Mouse (Mus musculus) G1E-ER4 (cell line): Measurements from ENCODE around the gene Htr5a. TPM values are rescaled to one million over a fixed set of nuclear protein-coding genes. Genes with fewer than 3 reads are reported as not detected.

Source experiments
- GATA1 ChIP-seq: IDR thresholded peaks from one replicate; pipeline ENCODE4 v1.8.0; 2012; ENCODE audit warnings: low read length, inconsistent platforms
- polyA plus RNA-seq: library from polyadenylated mRNA; stranded (reverse); fragments of >175 nt; gene quantifications from 2 replicates; pipeline ENCODE4 v1.2.3, GENCODE M21; 2012

Htr5a gene
- polyA plus RNA-seq, 1 experiment: not detected

- TF ChIP-seq GATA1: no peak
Observed at GRCm38 (mm10) chr5:27874211-27874610, 32.3 kb downstream of the Htr5a start.

DNA sequence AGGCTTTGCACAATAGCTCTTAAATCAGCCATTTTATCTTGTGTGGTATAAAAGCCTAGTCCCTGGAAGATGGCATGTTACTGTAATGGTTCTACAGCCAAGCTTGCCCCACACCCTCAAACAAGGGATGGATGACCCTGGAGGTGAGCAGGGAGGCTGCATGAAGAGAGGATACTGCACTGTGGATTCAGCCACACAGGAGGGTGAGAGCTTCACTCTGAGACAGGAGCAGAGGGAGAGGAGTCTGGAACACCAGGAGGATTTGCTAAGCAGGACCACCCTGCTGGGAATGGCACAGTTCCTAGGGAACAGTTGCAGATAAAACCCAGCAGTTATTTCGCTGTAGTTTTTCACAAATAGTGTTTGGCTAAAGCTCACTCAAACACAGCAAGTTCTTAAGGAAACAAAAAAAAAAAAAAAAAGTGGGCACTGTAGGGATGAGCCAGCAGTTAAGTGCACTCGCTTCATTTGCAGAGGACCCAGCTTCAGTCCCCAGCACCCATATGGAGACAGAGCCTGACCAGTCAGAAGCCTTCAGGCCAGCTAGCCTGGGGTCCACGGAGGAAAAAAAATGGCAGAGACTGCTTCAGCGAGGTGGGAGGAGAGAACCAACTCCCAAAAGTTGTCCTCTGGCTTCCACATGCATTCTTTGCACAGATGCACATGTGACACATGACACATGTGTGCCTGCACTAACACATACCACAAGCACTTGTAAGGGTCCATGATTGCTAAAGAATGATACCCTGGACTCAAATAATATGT lies 33.6 kb downstream of the Htr5a start:
- TF ChIP-seq GATA1: no peak

GRCm38 (mm10) chr5:27878356-27878755 lies 36.4 kb downstream of the Htr5a start:
- TF ChIP-seq GATA1: no peak

GRCm38 (mm10) chr5:27879726-27880125 lies 37.8 kb downstream of the Htr5a start:
- no peak for TF ChIP-seq GATA1

DNA sequence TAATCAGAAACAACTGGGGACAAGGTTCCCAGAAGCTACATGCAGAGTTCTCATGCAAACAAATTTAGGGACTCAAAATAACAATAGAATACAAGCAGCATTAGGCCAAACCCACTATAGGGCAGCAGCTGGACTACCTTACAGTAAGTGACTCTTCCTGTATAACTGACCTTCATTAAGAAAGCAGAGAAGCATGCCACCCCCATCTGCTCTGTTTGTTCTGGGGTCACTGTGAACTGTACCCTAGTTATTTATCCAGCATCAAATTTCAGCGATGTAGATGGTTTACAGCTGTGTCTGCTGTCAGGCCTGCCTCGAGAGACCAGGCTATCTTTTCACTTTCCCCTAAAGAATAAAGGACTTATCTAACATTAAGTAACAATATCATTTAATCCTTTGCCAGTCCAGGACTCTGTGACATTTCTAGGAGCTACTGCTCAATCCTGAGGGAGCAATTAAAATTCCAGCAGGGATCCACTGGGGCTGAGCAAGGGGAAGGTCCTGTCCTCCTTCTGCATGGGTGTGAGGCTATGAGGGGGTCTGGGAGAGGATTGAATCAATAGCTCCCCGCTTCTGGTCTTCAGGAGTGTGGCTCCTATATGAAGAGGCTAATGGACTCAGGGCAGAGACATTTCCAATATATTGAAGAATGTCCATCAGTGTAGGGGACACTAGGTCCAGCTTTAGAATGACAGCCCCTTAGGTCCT lies 38.5 kb downstream of the Htr5a start:
- TF ChIP-seq GATA1: no peak

- TF ChIP-seq GATA1: no peak
Observed at GRCm38 (mm10) chr5:27881261-27881660, 39.3 kb downstream of the Htr5a start.

- TF ChIP-seq GATA1: no peak
Observed at GRCm38 (mm10) chr5:27888080-27888479, 46.1 kb downstream of the Htr5a start.

GRCm38 (mm10) chr5:27895961-27896360 lies 54.0 kb downstream of the Htr5a start:
- no peak for TF ChIP-seq GATA1

DNA sequence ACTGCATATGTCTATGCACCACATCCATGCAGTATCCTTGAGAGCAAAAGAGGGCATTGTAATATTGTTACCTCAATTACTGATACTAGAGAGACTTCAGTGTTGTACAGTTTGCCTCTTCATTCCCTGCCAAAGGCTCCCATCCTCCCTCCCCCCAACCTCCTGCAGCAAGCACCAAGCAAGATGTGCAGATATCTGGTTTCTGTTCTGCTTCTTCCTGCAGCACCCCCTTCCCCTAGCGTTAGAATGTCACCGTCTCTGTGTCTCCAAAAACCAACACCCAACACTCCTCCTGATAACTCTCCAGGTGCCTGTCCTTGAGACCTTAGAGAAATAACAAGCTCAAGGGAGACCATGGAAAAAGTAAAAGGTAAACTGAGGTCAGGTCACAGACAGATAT lies 57.8 kb downstream of the Htr5a start:
- TF ChIP-seq GATA1: no peak

DNA sequence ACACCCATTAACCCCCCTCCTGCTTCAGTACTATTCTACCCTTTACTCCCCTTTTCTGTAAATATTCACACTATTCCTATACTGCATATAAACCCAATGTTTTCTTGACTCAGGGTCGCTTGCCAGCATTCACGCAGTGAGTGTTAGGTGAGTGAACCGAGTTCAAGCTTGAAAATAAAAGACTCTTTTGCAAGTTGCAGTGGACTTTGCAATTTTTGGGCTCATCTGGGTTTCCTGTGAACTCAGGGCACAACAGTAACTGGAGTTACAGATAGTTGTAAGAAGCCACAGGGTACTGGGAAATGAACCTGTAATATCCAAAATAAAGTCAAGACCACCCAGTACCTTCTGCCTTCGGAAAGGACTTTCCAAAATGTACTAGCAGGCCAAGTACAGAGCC lies 58.2 kb downstream of the Htr5a start:
- no peak for TF ChIP-seq GATA1

Other genes with a start within 250 kb of the Htr5a start
- gene Paxip1, start 50.5 kb upstream of the Htr5a start, polyA plus RNA-seq: 30.5 and 30.7 TPM in 2 replicates
- not detected in 2 replicates for gene Insig1, start 229.2 kb downstream of the Htr5a start, polyA plus RNA-seq